Mouse (Mus musculus): ENCODE measurements around the gene Eif4e1b.

Gene Eif4e1b

GRCm38 (mm10) chr13:54783698-54784097 lies at the start of gene Eif4e1b:
Eif4e1b (plus strand) TSS chr13:54783998.
- no peak for DNase-seq

- DNase-seq, result no peak
Measured at GRCm38 (mm10) chr13:54736931-54737330, 46.9 kb upstream of the Eif4e1b start.

GRCm38 (mm10) chr13:54737488-54738212 lies 46.1 kb upstream of the Eif4e1b start:
- no peak for DNase-seq

- no peak for DNase-seq
Measured at GRCm38 (mm10) chr13:54738213-54738601, 45.6 kb upstream of the Eif4e1b start.

- no peak for DNase-seq
Measured at GRCm38 (mm10) chr13:54746110-54746509, 37.7 kb upstream of the Eif4e1b start.

GRCm38 (mm10) chr13:54746896-54747295 lies 36.9 kb upstream of the Eif4e1b start:
- DNase-seq, result no peak

- no peak for DNase-seq
Measured at GRCm38 (mm10) chr13:54748190-54748589, 35.6 kb upstream of the Eif4e1b start.

- DNase-seq, result no peak
Measured at GRCm38 (mm10) chr13:54748721-54749060, 35.1 kb upstream of the Eif4e1b start.

GRCm38 (mm10) chr13:54749061-54749863 lies 34.5 kb upstream of the Eif4e1b start:
- no peak for DNase-seq

- DNase-seq, result no peak
Measured at GRCm38 (mm10) chr13:54749864-54750411, 33.9 kb upstream of the Eif4e1b start, which contains the start of gene Gprin1. Gprin1 (minus strand) TSS chr13:54749874.

- DNase-seq, result no peak
Measured at GRCm38 (mm10) chr13:54750699-54751098, 33.1 kb upstream of the Eif4e1b start.

- no peak for DNase-seq
Measured at GRCm38 (mm10) chr13:54752656-54753055, 31.1 kb upstream of the Eif4e1b start.

- no peak for DNase-seq
Measured at GRCm38 (mm10) chr13:54753733-54754132, 30.1 kb upstream of the Eif4e1b start.

- DNase-seq, result no peak
Measured at GRCm38 (mm10) chr13:54754169-54755080, 29.4 kb upstream of the Eif4e1b start.

- DNase-seq, result no peak
Measured at GRCm38 (mm10) chr13:54755201-54755830, 28.5 kb upstream of the Eif4e1b start.

- DNase-seq, result no peak
Measured at GRCm38 (mm10) chr13:54756156-54756712, 27.6 kb upstream of the Eif4e1b start.

- no peak for DNase-seq
Measured at GRCm38 (mm10) chr13:54757093-54757830, 26.5 kb upstream of the Eif4e1b start.

GRCm38 (mm10) chr13:54758045-54758755 lies 25.6 kb upstream of the Eif4e1b start:
- peak; percentile 46 for DNase-seq

GRCm38 (mm10) chr13:54758756-54759470 lies 24.9 kb upstream of the Eif4e1b start:
- no peak for DNase-seq

- DNase-seq, result no peak
Measured at GRCm38 (mm10) chr13:54759496-54759895, 24.3 kb upstream of the Eif4e1b start.
